Mouse (Mus musculus) hindlimb bud, embryonic 11.5 days (tissue): ENCODE data around the gene Ccdc191.

Source experiments
- DNase-seq: peaks from one replicate; pipeline ENCODE4 v3.0.0-alpha.2; 2012; ENCODE audit warnings: low read depth, low spot score; ENCODE audit errors: extremely low spot score

The Ccdc191 gene

GRCm38 (mm10) chr16:43930577-43930976 lies 41.0 kb downstream of the Ccdc191 start:
- DNase-seq: no peak

DNA sequence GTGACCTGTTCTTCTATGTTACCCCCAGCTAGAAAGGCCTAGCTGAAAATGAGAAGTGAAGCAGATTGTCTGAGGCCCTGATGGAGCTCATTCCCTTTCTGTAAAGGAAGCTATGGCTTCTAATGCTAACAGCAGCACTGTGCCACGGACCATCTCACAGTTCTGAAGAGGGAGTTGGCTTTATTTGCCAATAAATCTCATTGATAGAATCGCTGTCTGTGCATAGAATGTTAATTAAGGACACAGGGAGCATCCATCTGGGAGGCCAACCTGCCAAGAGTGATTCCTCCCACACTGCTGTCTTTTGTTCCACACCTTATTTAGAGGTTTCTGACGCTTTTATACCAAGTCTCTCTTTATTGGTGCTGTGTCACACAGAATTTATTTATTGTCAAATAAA lies 41.9 kb downstream of the Ccdc191 start:
- DNase-seq: no peak

GRCm38 (mm10) chr16:43932319-43932718 lies 42.7 kb downstream of the Ccdc191 start:
- no peak for DNase-seq

- DNase-seq: no peak
These were observed 43.4 kb downstream of the Ccdc191 start for GRCm38 (mm10) chr16:43933041-43933440.

DNA sequence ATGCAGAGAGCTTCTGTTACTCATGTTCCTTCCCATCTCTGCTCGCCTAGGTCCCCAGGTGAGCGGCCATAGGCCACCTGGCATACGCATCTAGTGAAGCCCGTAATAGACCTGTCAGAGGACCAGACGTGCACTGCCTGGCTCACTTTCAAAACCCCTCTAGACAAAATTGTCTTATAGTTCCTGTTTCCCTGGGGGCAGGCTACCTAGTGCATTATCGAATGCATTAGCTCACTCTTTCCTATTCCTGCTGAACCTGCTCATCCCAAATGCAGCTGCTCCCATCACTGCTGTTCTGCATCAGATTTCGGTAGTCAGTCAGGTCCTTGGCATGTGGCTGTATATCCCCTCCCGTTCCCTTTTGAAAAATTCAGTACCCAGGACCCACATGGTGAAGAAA lies 45.3 kb downstream of the Ccdc191 start:
- DNase-seq: no peak

DNA sequence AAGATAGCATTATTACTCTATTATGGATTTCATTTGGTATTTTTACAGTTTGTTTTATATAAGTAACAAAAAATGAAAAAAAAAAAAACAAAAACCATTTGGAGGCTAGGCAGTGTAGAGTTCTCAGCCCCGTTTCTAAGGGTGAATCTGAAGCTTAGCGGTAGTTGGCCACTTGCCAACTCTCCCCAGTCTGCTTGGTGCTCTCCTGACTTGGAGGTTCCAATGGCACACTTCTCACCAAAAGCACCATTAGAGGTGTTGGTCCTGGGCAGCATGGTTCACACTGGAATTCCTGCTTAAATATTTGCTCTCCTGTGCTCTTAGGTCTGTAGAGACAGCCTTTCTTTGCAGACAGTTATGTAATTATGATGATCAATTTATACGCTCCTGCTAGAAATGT lies 45.8 kb downstream of the Ccdc191 start:
- no peak for DNase-seq

- DNase-seq: no peak
These were observed 46.3 kb downstream of the Ccdc191 start for GRCm38 (mm10) chr16:43935892-43936291.

- no peak for DNase-seq
These were observed 51.2 kb downstream of the Ccdc191 start for GRCm38 (mm10) chr16:43940846-43941245.

- DNase-seq: no peak
These were observed 55.8 kb downstream of the Ccdc191 start for GRCm38 (mm10) chr16:43945351-43945750.

- no peak for DNase-seq
These were observed 56.3 kb downstream of the Ccdc191 start for GRCm38 (mm10) chr16:43945869-43946268.

- DNase-seq: no peak
These were observed 62.0 kb downstream of the Ccdc191 start for GRCm38 (mm10) chr16:43951591-43951990.

DNA sequence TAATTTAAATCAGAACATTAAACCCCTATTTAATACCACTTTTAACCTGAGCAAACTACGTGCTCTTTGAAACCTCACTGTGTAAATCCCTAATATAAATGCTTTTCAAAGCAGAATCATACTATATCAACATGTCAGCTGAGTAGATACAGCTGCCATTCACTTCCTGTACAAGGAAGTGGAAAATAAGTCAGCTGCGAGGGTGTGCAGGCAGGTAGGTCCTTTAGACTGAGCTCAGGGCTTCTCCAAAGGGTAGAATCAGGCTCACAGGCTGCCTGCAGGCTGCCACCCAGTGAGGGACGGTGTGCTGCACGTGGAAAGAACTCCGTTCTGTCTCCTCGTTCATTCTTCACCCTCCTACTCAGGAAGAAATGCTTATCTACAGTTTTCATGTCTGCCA lies 65.3 kb downstream of the Ccdc191 start:
- DNase-seq: no peak

DNA sequence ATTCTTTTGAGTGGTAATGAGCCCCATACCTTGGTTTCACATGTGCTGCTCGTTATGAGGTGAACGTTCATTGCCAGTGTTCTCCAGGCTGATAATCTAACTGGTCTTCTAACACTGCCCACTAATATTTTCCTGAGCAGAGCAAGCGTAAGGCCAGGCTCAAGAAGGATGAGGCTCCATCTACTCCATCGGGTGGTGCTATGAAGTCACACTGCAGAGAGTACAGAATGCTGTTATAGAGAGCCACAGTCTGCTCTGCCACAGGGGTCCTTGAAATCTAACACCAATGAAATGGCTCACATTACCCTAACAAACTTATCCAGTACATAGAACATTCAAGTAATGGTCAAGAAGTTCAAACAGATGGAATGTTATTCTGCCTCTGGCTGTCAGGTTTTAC lies 68.4 kb downstream of the Ccdc191 start:
- no peak for DNase-seq

DNA sequence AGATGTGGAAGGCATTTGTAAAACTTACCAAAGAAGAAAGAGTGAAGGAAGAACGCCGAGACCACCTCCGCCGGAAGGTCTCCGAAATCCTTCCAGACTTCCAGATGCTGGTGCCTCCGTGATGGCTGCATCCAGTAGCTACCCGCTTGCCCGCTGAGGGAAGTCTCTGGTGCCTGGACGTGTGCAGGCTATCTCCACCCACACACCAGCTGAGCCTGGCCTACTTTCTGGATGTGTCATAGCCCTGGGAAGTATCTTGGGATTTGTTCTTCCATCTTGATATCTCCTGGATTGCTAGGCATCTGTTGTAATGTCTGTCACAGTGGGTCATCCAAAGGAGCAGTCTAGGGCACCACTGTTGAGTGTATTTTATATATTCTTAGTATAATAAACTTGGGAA lies 73.7 kb downstream of the Ccdc191 start:
- no peak for DNase-seq

DNA sequence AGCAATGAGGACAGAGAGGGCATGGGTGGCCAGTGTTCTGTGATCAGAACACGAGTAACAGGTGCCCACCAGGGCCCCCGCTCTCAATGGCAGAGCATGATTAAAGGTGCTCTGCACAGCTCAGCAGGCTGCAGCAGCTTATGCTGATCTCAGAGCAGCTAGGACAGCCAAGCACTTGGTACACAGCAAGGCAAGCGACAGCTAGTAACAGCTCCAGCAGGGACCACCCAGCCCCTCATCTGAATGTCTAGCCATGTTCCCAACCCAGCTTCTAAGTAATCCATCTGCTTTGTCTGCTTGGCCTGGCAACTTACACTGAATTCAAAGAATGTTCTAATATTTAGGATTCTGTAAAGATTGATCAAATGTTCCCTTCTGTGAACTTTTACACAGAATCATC lies 74.2 kb downstream of the Ccdc191 start:
- DNase-seq: no peak

DNA sequence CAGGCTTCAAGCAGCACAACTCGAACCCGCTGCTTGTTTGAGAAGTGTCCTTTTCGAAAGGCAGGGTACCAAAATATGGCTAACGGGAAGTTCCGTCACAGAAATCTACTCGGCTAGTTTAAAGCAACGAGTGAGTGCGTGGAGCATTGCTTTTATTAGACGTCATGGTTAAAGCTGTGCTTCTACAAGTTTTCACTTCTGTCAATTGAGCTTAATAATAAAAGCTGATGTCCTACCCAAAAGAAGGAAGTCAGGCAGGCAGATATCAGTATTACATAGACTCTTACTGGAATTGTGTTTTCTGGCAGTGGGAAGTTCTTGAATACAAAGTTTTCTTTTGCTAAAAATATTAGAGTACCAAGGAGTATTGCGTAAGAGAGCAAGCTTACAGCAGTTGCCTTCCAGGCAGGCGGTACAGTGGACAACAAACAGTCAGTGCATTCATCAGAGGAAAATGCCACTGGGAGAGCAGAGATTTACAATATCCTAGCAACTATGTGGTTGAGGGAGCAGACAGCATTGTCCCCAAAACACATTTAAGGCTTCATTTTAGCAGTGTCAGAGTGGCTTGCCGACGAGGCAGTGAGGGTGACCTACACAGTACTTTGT lies 76.3 kb downstream of the Ccdc191 start:
- DNase-seq: no peak

DNA sequence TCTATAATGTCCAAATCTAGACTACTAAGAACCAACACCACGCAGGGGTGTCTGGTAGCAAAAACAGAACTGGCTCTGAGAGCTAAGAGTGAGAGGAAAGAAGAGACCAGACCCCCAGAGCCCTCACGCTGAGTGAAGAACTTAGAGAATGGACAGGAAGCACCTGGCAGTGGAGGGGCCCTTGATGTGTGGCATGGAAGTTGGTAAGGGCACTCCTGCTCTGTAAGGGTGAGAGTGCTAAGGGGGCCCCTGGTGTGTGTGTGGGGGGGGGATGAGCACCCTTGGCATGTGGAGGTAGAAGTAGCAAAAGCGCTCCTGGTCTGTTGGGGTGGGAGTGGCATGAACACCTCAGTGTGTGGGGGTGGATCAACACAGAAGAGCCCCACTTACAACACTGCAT lies 80.8 kb downstream of the Ccdc191 start:
- no peak for DNase-seq

GRCm38 (mm10) chr16:43971189-43971588 lies 81.6 kb downstream of the Ccdc191 start:
- no peak for DNase-seq

DNA sequence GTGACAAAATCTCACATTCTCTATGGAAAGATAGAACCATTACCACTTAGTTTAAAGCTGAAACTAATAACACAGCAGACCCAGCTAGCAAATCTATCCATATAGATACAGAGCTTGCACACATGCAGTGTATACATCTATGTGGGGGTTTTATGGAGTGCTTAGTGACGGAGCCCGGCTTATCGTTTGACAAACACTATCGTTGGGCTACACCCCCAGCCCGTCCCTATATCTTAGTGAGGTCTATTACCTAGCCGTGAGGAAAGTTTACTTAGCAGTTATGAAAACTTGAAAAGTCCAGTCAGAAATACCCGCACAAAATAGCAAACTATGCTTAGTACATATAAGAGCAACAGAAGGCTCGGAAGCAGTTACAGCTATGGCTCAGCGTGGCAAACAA lies 82.1 kb downstream of the Ccdc191 start:
- DNase-seq: no peak

DNA sequence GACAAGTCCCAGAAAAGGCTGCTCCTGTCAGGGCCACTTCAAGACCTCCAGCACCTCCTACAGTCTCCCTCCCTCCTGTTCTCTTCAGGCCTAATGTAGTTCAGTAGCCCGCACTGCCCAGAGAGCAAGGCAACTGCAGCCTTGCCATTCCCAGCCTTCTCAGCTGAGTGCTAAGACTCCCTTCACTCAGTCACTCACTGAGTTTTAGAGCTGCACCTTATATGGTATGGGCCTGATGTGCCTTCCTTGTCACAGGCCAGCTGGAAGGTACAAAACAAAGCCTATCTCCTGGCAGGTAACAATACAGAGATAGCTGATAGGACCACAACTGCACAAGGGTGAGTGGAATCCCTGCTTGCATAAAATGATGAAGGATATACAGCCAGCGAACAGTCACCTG lies 82.8 kb downstream of the Ccdc191 start:
- no peak for DNase-seq

GRCm38 (mm10) chr16:43973147-43973546 lies 83.5 kb downstream of the Ccdc191 start:
- no peak for DNase-seq

DNA sequence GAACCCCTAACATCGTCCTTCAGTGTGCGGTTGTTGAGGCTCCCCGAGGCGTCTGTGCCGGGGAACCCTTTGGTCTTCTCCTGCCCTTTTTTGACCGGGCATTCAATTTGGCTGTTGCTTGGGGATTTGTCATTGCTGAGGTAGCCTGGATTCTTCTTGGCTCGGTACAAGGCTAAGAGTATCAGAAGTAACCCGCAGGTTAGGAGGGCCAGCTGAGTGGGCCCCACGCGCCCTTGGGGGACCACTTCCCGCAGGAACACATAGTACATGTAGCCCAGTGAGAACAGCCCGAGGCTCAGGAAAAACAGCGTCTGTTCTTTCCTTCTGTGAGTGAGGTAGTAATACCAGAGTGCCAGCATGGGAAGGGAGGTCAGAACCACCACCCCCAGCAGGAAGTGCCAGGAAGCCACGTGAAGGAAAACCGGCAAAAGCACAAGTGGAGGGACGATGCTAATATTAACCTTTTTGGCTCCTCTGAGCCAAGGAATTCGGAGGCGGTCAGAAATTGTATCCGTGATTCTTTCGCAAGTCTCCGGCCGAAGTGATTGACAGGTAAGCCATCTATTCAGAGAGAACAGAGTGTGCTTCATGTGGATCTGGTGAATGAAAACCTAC lies 84.1 kb downstream of the Ccdc191 start:
- DNase-seq: no peak

DNA sequence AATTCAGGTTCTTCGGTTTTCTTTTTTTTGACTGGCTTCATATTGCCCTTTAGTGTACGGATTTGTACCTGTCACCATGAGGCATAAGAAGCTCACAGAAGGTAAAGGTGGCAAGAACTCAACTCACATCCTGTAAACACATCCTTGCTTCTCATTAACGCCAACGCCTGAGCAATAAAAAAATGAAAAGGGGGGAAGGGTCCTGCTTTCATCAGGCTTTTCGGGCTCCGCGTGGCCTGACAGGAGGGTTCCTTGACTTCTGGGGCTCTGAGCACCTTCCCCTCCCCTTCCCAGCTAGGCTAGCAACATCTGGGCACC lies 89.4 kb downstream of the Ccdc191 start:
- DNase-seq: no peak
